Mouse (Mus musculus): ENCODE measurements around the gene Adam11. TPM values are rescaled to one million over a fixed set of nuclear protein-coding genes. Genes with fewer than 3 reads are reported as not detected.
A peak's percentile ranks its signal among the peaks of the same experiment; 100 is the strongest.

Gene Adam11
- polyA plus RNA-seq, 1 experiment, result not detected

DNA sequence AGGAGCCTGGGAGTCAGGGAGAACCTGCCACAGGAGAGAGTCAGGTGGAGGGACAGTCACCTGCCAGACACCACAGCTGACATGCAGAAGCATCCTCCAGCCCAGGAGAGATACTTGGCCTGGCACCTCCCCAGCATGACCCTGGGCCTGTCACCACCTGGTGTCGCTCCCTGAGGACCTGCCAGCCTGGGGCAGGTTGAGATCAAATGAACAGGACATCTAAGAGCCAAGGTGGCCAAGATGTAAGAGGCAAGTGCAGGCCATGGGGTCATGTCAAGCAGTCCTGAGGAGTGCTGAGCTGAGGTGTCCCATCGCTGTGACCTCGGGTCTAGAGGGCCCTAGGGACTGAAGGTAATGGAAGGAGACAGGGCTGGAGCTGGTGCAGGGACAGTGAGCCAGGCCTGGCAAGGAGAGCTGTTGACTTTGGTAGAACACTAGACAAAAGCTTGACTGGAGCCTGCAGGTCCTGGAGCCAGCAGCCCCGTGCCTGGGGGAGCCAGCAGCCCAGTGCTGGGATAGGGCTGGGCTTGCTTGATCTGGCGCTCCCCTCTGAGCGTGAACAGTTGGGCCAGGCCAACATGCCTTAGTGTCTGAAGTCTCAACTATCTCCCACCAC, 5.9 kb downstream of the Adam11 start:
- H3K4me1 ChIP-seq (ENCODE audit: control insufficient read depth, insufficient read depth, low read length), result no peaks in the 10 kb centered on the region
- H3K27ac ChIP-seq (ENCODE audit: insufficient read depth, low read depth, low read length), result no peak overlapping the region
- H3K4me3 ChIP-seq (ENCODE audit: insufficient read depth, low read length), result no peak overlapping the region
- no peak for TF ChIP-seq POLR2A (IDR thresholded peaks at IDR 0.05; ENCODE audit: borderline replicate concordance, low read depth, low read length)
- no peak for TF ChIP-seq CTCF (IDR thresholded peaks at IDR 0.05; ENCODE audit: low read depth, low read length)

DNA sequence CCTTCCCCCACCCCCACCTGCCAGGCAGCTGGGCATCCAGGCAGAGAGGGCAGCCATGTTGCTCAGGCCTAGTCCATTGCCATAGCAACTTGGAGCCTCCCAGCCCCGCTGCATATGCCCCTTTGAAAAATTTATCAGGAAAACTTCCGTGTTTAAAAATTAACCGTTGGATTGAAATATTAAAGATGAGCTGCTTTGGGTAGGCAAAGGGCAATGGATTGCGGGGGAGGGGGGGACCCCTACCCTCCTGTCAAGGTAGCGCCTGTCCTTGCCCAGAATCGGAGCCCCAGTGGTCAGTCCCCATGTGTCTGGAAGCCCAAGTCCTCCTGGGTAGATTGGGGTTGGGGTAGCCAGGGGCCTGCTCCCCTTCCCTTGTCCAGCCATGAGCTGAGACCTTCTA, 7.9 kb downstream of the Adam11 start:
- H3K4me3 ChIP-seq (ENCODE audit: insufficient read depth, low read length), result no peak overlapping the region

DNA sequence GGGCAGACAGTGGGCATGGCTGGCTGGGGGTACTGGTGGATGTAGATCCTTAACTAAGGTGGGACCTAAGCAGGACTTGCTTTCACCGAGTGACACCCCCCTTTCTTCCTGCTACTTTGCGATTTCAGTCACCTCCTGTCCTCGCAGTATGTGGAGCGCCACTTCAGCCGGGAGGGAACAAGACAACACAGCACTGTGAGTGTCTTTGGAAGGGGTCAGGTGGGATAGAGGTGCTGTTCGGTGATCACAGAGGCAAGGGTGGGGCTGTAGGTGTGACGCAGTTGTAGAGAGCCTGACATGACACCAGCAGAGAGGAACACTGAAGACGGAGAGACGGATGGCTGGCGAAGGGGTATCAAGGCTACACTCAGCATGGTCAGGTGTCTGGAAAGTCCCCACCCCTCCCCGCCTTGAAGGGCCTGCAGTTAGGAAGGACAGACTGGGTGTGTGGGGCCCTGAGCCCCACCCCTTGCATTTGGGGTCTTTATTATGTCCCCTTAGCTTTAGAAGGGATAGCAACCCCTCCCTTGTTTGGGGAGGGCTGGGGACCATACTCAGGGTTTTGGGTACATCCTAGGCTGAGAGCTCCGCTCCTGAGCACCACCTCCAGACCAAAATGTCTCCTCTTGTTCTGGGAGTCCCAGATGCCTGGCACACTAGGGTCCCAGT, 8.9 kb downstream of the Adam11 start:
- Histone ChIP-seq H3K27ac (ENCODE audit: insufficient read depth, low read depth, low read length) (no peak overlapping the region), H3K4me1 (ENCODE audit: control insufficient read depth, insufficient read depth, low read length) (no peaks in the 10 kb centered on the region; the same call in 1 of the 2 replicates), H3K4me3 (ENCODE audit: insufficient read depth, low read length) (no peak overlapping the region)
- TF ChIP-seq POLR2A (IDR thresholded peaks at IDR 0.05; ENCODE audit: borderline replicate concordance, low read depth, low read length) (no peak), CTCF (IDR thresholded peaks at IDR 0.05; ENCODE audit: low read depth, low read length) (no peak)

More for the DNA sequence above, 7.9 kb downstream of the Adam11 start:
- TF ChIP-seq CTCF (IDR thresholded peaks at IDR 0.05; ENCODE audit: low read depth, low read length), result no peak
- TF ChIP-seq POLR2A (IDR thresholded peaks at IDR 0.05; ENCODE audit: borderline replicate concordance, low read depth, low read length), result no peak
- H3K27ac ChIP-seq (ENCODE audit: insufficient read depth, low read depth, low read length), result no peak overlapping the region
- no peaks in the 10 kb centered on the region for H3K4me1 ChIP-seq (ENCODE audit: control insufficient read depth, insufficient read depth, low read length)

DNA sequence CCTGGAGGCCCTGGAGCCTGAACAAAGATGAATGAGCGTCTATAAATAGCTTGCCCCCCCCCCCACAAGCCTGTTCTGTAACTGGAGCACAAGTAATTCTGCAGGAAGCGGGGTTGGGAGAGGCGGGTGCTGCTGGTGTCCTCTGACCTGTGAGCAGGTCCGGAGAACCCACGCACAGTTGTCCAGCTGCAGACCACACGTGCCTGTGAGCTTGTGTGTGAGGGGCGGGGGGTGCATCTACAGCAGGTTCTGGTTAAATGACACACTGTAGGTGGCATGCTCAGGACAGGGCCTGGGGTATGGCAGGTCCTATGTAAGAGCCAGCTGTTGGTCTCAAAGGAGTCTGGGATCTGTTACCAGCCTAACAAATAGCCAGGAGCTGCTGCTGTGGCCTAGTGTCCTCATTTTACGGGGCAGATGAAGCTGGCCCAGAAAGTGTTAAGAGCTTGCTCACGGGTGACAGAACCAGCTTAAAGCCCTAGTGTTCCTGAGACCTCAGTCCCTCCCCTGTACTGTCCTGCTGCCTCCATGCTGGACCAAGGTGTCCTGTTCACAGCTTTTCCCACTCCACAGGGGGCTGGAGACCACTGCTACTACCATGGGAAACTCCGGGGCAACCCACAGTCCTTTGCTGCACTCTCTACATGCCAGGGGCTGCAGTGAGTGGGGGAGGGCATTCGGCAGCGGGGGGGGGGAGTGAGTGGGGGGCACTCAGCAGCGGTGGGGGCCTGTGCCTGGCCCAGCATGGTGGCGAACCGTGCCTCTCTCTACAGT, 9.6 kb downstream of the Adam11 start:
- Histone ChIP-seq H3K4me1 (ENCODE audit: control insufficient read depth, insufficient read depth, low read length) (no peaks in the 10 kb centered on the region; the same call in 1 of the 2 replicates), H3K4me3 (ENCODE audit: insufficient read depth, low read length) (no peak overlapping the region), H3K27ac (ENCODE audit: insufficient read depth, low read depth, low read length) (no peak overlapping the region)
- no peak for TF ChIP-seq POLR2A (IDR thresholded peaks at IDR 0.05; ENCODE audit: borderline replicate concordance, low read depth, low read length)
- no peak for TF ChIP-seq CTCF (IDR thresholded peaks at IDR 0.05; ENCODE audit: low read depth, low read length)

DNA sequence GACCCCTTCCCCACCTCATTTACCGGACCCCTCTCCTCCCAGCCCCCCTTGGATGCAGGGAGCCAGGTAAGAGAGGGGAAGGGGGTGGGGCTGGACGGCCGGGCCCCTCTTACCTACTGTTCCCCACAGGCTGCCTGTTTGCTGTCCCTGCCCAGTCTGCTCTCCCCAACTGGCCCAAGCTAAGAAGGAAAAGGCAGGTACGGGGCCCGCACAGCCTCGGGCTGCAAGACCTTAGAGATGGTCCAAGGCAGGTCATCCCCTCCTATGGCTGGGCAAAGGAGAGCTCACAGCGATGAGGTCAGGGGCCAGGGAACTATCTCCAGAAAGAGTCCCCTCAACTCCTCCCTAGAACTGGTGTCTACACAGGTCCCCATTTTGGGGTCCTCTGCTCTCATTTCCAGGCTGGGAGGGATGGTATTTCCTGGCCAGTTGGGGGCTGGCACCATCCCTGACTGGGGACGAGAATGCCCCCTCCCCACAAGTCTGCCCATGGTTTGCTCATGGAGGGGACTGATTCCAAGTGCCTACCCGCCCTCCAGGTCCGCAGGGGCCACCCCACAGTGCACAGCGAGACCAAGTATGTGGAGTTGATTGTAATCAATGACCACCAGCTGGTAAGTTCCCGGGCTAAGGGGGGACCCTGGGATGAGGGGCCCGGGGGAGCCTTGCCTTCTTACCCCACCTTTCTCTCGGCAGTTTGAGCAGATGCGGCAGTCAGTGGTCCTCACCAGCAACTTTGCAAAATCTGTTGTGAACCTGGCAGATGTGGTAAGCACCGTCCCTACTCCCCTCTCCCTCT, 10.9 kb downstream of the Adam11 start:
- H3K4me1 ChIP-seq (ENCODE audit: control insufficient read depth, insufficient read depth, low read length), result no peaks in the 10 kb centered on the region; the same call in 1 of the 2 replicates
- no peak overlapping the region for H3K4me3 ChIP-seq (ENCODE audit: insufficient read depth, low read length)
- no peak overlapping the region for H3K27ac ChIP-seq (ENCODE audit: insufficient read depth, low read depth, low read length)
- TF ChIP-seq POLR2A (IDR thresholded peaks at IDR 0.05; ENCODE audit: borderline replicate concordance, low read depth, low read length) (no peak), CTCF (IDR thresholded peaks at IDR 0.05; ENCODE audit: low read depth, low read length) (no peak)

DNA sequence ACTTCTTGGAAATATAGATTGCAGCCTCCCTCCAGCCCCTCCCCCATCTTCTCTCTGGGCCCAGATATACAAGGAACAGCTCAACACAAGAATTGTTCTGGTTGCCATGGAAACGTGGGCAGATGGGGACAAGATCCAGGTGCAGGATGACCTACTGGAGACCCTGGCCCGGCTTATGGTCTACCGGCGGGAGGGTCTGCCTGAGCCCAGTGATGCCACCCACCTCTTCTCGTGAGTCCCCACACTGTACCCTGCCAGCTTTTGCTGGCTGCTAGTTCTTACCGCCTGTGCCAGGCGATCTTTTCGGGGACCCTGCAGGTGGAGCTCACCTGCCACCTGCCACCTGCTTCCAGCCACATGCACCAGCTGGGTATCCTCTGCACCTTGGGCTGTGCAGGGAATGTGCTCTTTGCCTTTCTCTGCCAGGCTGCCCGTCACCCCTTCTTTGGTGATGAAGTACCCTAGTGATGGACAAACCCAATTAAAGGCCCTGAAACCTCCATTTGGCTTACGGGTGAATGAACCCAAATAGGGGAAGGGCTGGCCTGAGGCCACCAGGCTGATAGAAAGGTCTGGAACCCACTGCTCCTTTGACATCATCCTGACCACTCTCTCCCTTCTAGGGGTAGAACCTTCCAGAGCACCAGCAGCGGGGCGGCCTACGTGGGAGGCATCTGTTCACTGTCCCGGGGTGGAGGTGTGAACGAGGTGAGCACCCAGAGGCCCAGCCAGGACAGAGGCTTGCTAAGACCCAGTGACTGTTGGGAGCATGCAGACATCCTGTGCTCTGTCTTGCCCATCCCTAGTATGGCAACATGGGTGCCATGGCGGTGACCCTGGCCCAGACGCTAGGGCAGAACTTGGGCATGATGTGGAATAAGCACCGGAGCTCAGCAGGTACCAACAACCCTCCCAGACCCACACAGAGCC, 11.8 kb downstream of the Adam11 start:
- Histone ChIP-seq H3K27ac (ENCODE audit: insufficient read depth, low read depth, low read length) (no peak overlapping the region), H3K4me1 (ENCODE audit: control insufficient read depth, insufficient read depth, low read length) (no peaks in the 10 kb centered on the region; the same call in 1 of the 2 replicates), H3K4me3 (ENCODE audit: insufficient read depth, low read length) (no peak overlapping the region)
- TF ChIP-seq POLR2A (IDR thresholded peaks at IDR 0.05; ENCODE audit: borderline replicate concordance, low read depth, low read length) (no peak), CTCF (IDR thresholded peaks at IDR 0.05; ENCODE audit: low read depth, low read length) (no peak)

DNA sequence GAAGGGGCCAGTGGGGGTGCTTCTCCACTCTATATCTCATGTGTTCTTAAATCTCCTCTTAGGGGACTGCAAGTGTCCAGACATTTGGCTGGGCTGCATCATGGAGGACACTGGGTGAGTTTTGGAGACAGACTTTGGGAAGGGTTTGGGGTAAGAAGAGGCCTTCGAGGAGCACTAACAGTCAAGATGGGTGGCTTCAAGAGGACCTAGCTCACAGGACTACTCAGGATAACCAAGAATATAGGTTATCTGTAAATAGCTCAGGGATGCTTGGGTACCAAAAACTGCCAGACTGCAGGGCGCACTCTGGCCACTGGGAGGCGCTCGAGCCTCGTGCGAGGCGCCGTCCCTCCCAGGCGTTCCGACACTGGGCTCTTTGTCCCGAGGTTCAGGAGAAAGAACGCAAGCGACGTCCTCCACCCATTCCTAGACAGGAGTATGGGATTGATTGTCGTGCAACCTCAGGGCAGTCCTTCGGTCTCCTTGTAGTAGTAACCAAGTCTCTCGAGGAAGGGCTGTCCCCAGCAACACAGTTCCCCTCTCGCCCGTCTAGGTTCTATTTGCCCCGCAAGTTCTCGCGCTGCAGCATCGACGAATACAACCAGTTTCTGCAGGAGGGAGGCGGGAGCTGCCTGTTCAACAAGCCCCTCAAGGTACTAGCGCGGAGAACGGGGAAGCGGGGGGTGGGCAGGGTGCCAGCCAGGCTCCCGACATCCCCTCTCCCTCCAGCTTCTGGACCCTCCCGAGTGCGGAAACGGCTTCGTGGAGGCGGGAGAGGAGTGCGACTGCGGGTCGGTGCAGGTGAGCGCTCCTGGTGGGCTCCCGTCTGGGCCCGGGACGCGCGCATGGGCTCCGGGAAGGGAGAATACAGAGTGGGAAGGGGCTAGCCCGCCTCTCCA, 12.7 kb downstream of the Adam11 start:
- peak overlapping the region; percentile 52 for H3K4me3 ChIP-seq (ENCODE audit: insufficient read depth, low read length)
- H3K27ac ChIP-seq (ENCODE audit: insufficient read depth, low read depth, low read length), result no peak overlapping the region

More for the DNA sequence above, 12.7 kb downstream of the Adam11 start:
- TF ChIP-seq POLR2A (IDR thresholded peaks at IDR 0.05; ENCODE audit: borderline replicate concordance, low read depth, low read length) (no peak), CTCF (IDR thresholded peaks at IDR 0.05; ENCODE audit: low read depth, low read length) (peak; percentile 96)
- no peaks in the 10 kb centered on the region; the same call in 1 of the 2 replicates for H3K4me1 ChIP-seq (ENCODE audit: control insufficient read depth, insufficient read depth, low read length)
